Mouse (Mus musculus): ENCODE results near the gene Gm20388. TPM values are rescaled to one million over a fixed set of nuclear protein-coding genes. Genes with fewer than 3 reads are reported as not detected.

Gm20388 gene
- total RNA-seq, 1 experiment = 27.0 TPM

- H3K36me3 ChIP-seq (ENCODE audit: control insufficient read depth, insufficient read depth, low read length, poor library complexity, severe bottlenecking) = no peaks in the 10 kb centered on the region
- H3K27ac ChIP-seq (ENCODE audit: insufficient read depth, low read depth, low read length, poor library complexity, severe bottlenecking) = no peak overlapping the region
- in situ Hi-C loops (cut with MboI; ENCODE audit: low sequenced_read_pairs in 2 of 2, unreplicated experiment in 2 of 2) = no loop called here
- no peak for DNase-seq (ENCODE audit: low read depth, low spot score)
- no peak for TF ChIP-seq HCFC1 (IDR thresholded peaks at IDR 0.05; ENCODE audit: borderline replicate concordance, insufficient read depth, low read length)
- no peak for TF ChIP-seq ZC3H11A (IDR thresholded peaks at IDR 0.05; ENCODE audit: borderline replicate concordance, low read depth, low read length)
- no peak for TF ChIP-seq ZNF384 (IDR thresholded peaks at IDR 0.05; ENCODE audit: low read depth, low read length)
- TF ChIP-seq MAFK (IDR thresholded peaks at IDR 0.05; ENCODE audit: insufficient read depth, low read depth, low read length) = no peak
- TF ChIP-seq CHD2 (IDR thresholded peaks at IDR 0.05; ENCODE audit: low read depth, low read length) = no peak
- H3K4me3 ChIP-seq (ENCODE audit: insufficient read depth in 1 of 2, low read depth in 1 of 2, low read length in 2 of 2, poor library complexity in 1 of 2, severe bottlenecking in 1 of 2) = no peak overlapping the region
- no peak overlapping the region for H3K9ac ChIP-seq (ENCODE audit: insufficient read depth, low read depth, low read length, poor library complexity, severe bottlenecking)
- H3K4me1 ChIP-seq (ENCODE audit: control insufficient read depth in 2 of 2, insufficient read depth in 2 of 2, low read length in 2 of 2, poor library complexity in 1 of 2) = peaks cover 1 to 6% of the 10 kb centered on the region in 2 experiments; a peak in 1 of 4 replicates
- H3K9me3 ChIP-seq (ENCODE audit: control insufficient read depth, insufficient read depth, low read depth, low read length) = no peaks in the 10 kb centered on the region
Observed at GRCm38 (mm10) chr8:121924681-121925080, 2014.0 kb downstream of the Gm20388 start.

- Histone ChIP-seq H3K4me1 (ENCODE audit: control insufficient read depth in 2 of 2, insufficient read depth in 2 of 2, low read length in 2 of 2, poor library complexity in 1 of 2) (peaks cover 1 to 6% of the 10 kb centered on the region in 2 experiments; a peak in 1 of 4 replicates), H3K27ac (ENCODE audit: insufficient read depth, low read depth, low read length, poor library complexity, severe bottlenecking) (no peak overlapping the region), H3K9ac (ENCODE audit: insufficient read depth, low read depth, low read length, poor library complexity, severe bottlenecking) (no peak overlapping the region), H3K4me3 (ENCODE audit: insufficient read depth in 1 of 2, low read depth in 1 of 2, low read length in 2 of 2, poor library complexity in 1 of 2, severe bottlenecking in 1 of 2) (no peak overlapping the region), H3K36me3 (ENCODE audit: control insufficient read depth, insufficient read depth, low read length, poor library complexity, severe bottlenecking) (no peaks in the 10 kb centered on the region), H3K9me3 (ENCODE audit: control insufficient read depth, insufficient read depth, low read depth, low read length) (no peaks in the 10 kb centered on the region)
- TF ChIP-seq CHD2 (IDR thresholded peaks at IDR 0.05; ENCODE audit: low read depth, low read length) (no peak), ZC3H11A (IDR thresholded peaks at IDR 0.05; ENCODE audit: borderline replicate concordance, low read depth, low read length) (peak; percentile 40; the same call in 1 of the 2 replicates)
- in situ Hi-C loops (cut with MboI; ENCODE audit: low sequenced_read_pairs in 2 of 2, unreplicated experiment in 2 of 2) = no loop called here
- peak; percentile 77 for DNase-seq (ENCODE audit: low read depth, low spot score)
Observed at GRCm38 (mm10) chr8:121925624-121926023, 2015.0 kb downstream of the Gm20388 start.

- in situ Hi-C loops (cut with MboI; ENCODE audit: low sequenced_read_pairs in 2 of 2, unreplicated experiment in 2 of 2) = no loop called here
- Histone ChIP-seq H3K36me3 (ENCODE audit: control insufficient read depth, insufficient read depth, low read length, poor library complexity, severe bottlenecking) (no peaks in the 10 kb centered on the region), H3K4me3 (ENCODE audit: insufficient read depth in 1 of 2, low read depth in 1 of 2, low read length in 2 of 2, poor library complexity in 1 of 2, severe bottlenecking in 1 of 2) (no peak overlapping the region), H3K9me3 (ENCODE audit: control insufficient read depth, insufficient read depth, low read depth, low read length) (no peaks in the 10 kb centered on the region), H3K9ac (ENCODE audit: insufficient read depth, low read depth, low read length, poor library complexity, severe bottlenecking) (no peak overlapping the region), H3K4me1 (ENCODE audit: control insufficient read depth in 2 of 2, insufficient read depth in 2 of 2, low read length in 2 of 2, poor library complexity in 1 of 2) (peaks cover 1 to 6% of the 10 kb centered on the region in 2 experiments; a peak in 1 of 4 replicates), H3K27ac (ENCODE audit: insufficient read depth, low read depth, low read length, poor library complexity, severe bottlenecking) (no peak overlapping the region)
- no peak for DNase-seq (ENCODE audit: low read depth, low spot score)
- TF ChIP-seq HCFC1 (IDR thresholded peaks at IDR 0.05; ENCODE audit: borderline replicate concordance, insufficient read depth, low read length) = no peak
Observed at GRCm38 (mm10) chr8:121926266-121926665, 2015.6 kb downstream of the Gm20388 start.

GRCm38 (mm10) chr8:121927316-121927715, 2016.7 kb downstream of the Gm20388 start:
- TF ChIP-seq ZC3H11A (IDR thresholded peaks at IDR 0.05; ENCODE audit: borderline replicate concordance, low read depth, low read length) (no peak), HCFC1 (IDR thresholded peaks at IDR 0.05; ENCODE audit: borderline replicate concordance, insufficient read depth, low read length) (no peak), ZNF384 (IDR thresholded peaks at IDR 0.05; ENCODE audit: low read depth, low read length) (no peak), CHD2 (IDR thresholded peaks at IDR 0.05; ENCODE audit: low read depth, low read length) (no peak), MAFK (IDR thresholded peaks at IDR 0.05; ENCODE audit: insufficient read depth, low read depth, low read length) (no peak)
- no peak overlapping the region for H3K9ac ChIP-seq (ENCODE audit: insufficient read depth, low read depth, low read length, poor library complexity, severe bottlenecking)
- peaks cover 1 to 6% of the 10 kb centered on the region in 2 experiments; a peak in 1 of 4 replicates for H3K4me1 ChIP-seq (ENCODE audit: control insufficient read depth in 2 of 2, insufficient read depth in 2 of 2, low read length in 2 of 2, poor library complexity in 1 of 2)
- H3K4me3 ChIP-seq (ENCODE audit: insufficient read depth in 1 of 2, low read depth in 1 of 2, low read length in 2 of 2, poor library complexity in 1 of 2, severe bottlenecking in 1 of 2) = no peak overlapping the region
- H3K36me3 ChIP-seq (ENCODE audit: control insufficient read depth, insufficient read depth, low read length, poor library complexity, severe bottlenecking) = no peaks in the 10 kb centered on the region
- in situ Hi-C loops (cut with MboI; ENCODE audit: low sequenced_read_pairs in 2 of 2, unreplicated experiment in 2 of 2) = no loop called here
- DNase-seq (ENCODE audit: low read depth, low spot score) = no peak
- H3K27ac ChIP-seq (ENCODE audit: insufficient read depth, low read depth, low read length, poor library complexity, severe bottlenecking) = no peak overlapping the region
- H3K9me3 ChIP-seq (ENCODE audit: control insufficient read depth, insufficient read depth, low read depth, low read length) = no peaks in the 10 kb centered on the region

- H3K27ac ChIP-seq (ENCODE audit: insufficient read depth, low read depth, low read length, poor library complexity, severe bottlenecking) = no peak overlapping the region
- H3K9ac ChIP-seq (ENCODE audit: insufficient read depth, low read depth, low read length, poor library complexity, severe bottlenecking) = no peak overlapping the region
- no peaks in the 10 kb centered on the region for H3K36me3 ChIP-seq (ENCODE audit: control insufficient read depth, insufficient read depth, low read length, poor library complexity, severe bottlenecking)
- H3K4me1 ChIP-seq (ENCODE audit: control insufficient read depth in 2 of 2, insufficient read depth in 2 of 2, low read length in 2 of 2, poor library complexity in 1 of 2) = peaks cover 2% of the 10 kb centered on the region in 2 experiments; a peak in 2 of 4 replicates
- no peak for DNase-seq (ENCODE audit: low read depth, low spot score)
- H3K4me3 ChIP-seq (ENCODE audit: insufficient read depth in 1 of 2, low read depth in 1 of 2, low read length in 2 of 2, poor library complexity in 1 of 2, severe bottlenecking in 1 of 2) = no peak overlapping the region
- no peak for TF ChIP-seq ZC3H11A (IDR thresholded peaks at IDR 0.05; ENCODE audit: borderline replicate concordance, low read depth, low read length)
- TF ChIP-seq ZNF384 (IDR thresholded peaks at IDR 0.05; ENCODE audit: low read depth, low read length) = no peak
- TF ChIP-seq MAFK (IDR thresholded peaks at IDR 0.05; ENCODE audit: insufficient read depth, low read depth, low read length) = no peak
- TF ChIP-seq HCFC1 (IDR thresholded peaks at IDR 0.05; ENCODE audit: borderline replicate concordance, insufficient read depth, low read length) = no peak
- TF ChIP-seq CHD2 (IDR thresholded peaks at IDR 0.05; ENCODE audit: low read depth, low read length) = no peak
- in situ Hi-C loops (cut with MboI; ENCODE audit: low sequenced_read_pairs in 2 of 2, unreplicated experiment in 2 of 2) = loop anchor here in 1 of 2 experiments (10.0 kb wide), 1 partner anchor 85 kb away; no protein-coding TSS in a partner anchor
- H3K9me3 ChIP-seq (ENCODE audit: control insufficient read depth, insufficient read depth, low read depth, low read length) = no peaks in the 10 kb centered on the region
Observed at GRCm38 (mm10) chr8:121930047-121930446, 2019.4 kb downstream of the Gm20388 start.
